Mouse (Mus musculus) brain, embryonic 14.5 days (tissue): Measurements from ENCODE around the gene Inafm1.

Experiments used
- CTCF ChIP-seq: fragments of 200-500 bp; IDR thresholded peaks from 2 replicates; pipeline ENCODE4 v1.5.1; 2012; ENCODE audit warnings: inconsistent platforms, mild to moderate bottlenecking, moderate library complexity, borderline replicate concordance; ENCODE audit not compliant: insufficient read depth, insufficient read length; ENCODE audit errors: extremely low read depth
- POLR2A ChIP-seq: fragments of 200-500 bp; IDR thresholded peaks from 2 replicates; pipeline ENCODE4 v1.6.1; 2012; ENCODE audit warnings: mild to moderate bottlenecking, inconsistent platforms, borderline replicate concordance; ENCODE audit not compliant: poor library complexity, insufficient read depth, insufficient read length, severe bottlenecking; ENCODE audit errors: extremely low read depth

GRCm38 (mm10) chr7:16285450-16286025, 12.1 kb upstream of the Inafm1 start:
- TF ChIP-seq POLR2A (no peak), CTCF (no peak)
